Mouse (Mus musculus) testis, adult 2 months (tissue): ENCODE data around the gene Stc2. TPM values are rescaled to one million over a fixed set of nuclear protein-coding genes. Genes with fewer than 3 reads are reported as not detected.

Experiments used
- H3K27ac ChIP-seq: fragments of 200-500 bp; 2 replicates; pipeline ENCODE4 v1.5.1; 2012; ENCODE audit warnings: low read depth, low read length; ENCODE audit not compliant: control insufficient read depth, insufficient read depth
- H3K27me3 ChIP-seq: fragments of 200-500 bp; 2 replicates; pipeline ENCODE4 v1.6.1; 2012; ENCODE audit warnings: mild to moderate bottlenecking, low read length, moderate library complexity; ENCODE audit not compliant: control insufficient read depth, insufficient read depth
- H3K36me3 ChIP-seq: fragments of 200-500 bp; 2 replicates; pipeline ENCODE4 v1.6.1; 2012; ENCODE audit warnings: mild to moderate bottlenecking, low read length; ENCODE audit not compliant: control insufficient read depth, insufficient read depth
- H3K4me1 ChIP-seq: fragments of 200-500 bp; 2 replicates; pipeline ENCODE4 v1.6.1; 2012; ENCODE audit warnings: low read length; ENCODE audit not compliant: control insufficient read depth, insufficient read depth
- H3K4me3 ChIP-seq: fragments of 200-500 bp; 2 replicates; pipeline ENCODE4 v1.5.1; 2012; ENCODE audit warnings: low read depth, mild to moderate bottlenecking, low read length, moderate library complexity, mixed read lengths; ENCODE audit not compliant: control insufficient read depth
- CTCF ChIP-seq: fragments of 200-500 bp; IDR thresholded peaks from 2 replicates; pipeline ENCODE4 v1.5.1; 2012; ENCODE audit warnings: low read depth, mild to moderate bottlenecking, inconsistent platforms, low read length, moderate library complexity; ENCODE audit not compliant: control insufficient read depth, insufficient read depth, insufficient replicate concordance
- POLR2A ChIP-seq: fragments of 200-500 bp; IDR thresholded peaks from 2 replicates; pipeline ENCODE4 v1.6.1; 2012; ENCODE audit warnings: low read depth, mild to moderate bottlenecking, inconsistent platforms, low read length, moderate library complexity; ENCODE audit not compliant: control insufficient read depth
- polyA plus RNA-seq: library from polyadenylated mRNA; depleted of rRNA; stranded (reverse); fragments of >200 nt; gene quantifications from 2 replicates; pipeline ENCODE4 v1.2.3, GENCODE M21; 2012

The Stc2 gene
- polyA plus RNA-seq, 1 experiment: 0.77 TPM

DNA sequence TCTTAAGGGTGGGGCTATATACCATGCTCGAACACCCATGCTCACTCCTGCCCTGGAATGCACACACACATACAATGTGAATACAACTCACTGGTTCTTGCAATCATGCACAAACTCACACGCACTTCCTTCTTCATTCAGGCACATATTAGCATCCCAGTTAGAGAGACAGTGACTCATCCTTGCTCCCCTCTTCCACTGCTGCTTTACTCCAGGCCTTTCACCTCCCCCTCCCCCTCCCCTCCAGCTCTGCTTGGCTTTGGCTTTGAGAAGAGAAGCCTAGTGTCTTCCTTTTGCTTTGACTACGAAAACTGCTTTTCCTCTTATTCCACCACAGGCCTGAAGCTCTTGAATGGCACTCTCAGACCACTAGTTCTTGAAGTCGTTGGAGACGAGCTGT lies 22.5 kb upstream of the Stc2 start:
- Histone ChIP-seq H3K4me3 (no peak overlapping the region), H3K36me3 (no peaks in the 10 kb centered on the region), H3K27me3 (no peaks in the 10 kb centered on the region), H3K4me1 (peaks cover 4% of the 10 kb centered on the region), H3K27ac (no peak overlapping the region)
- TF ChIP-seq CTCF (no peak), POLR2A (no peak)

DNA sequence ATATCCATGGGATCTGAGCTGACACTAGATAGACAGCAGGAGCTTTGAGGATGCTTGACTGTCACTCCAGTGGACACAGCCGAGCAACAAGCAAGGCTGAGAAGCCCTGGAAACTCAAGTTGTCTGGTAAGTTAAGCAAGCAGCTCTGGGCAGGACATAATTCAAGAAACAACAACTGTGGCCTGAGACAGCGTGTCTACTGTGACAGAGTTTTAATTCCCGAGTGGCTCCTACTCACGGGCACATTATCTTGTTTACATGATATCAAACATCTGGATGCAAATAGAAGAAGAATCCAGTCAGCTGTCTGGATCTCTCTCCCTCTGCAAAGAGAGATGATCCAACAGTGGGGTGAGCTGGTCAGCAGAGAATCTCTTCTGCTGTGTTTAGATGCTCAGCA lies 19.0 kb upstream of the Stc2 start:
- no peak overlapping the region for H3K27ac ChIP-seq
- no peaks in the 10 kb centered on the region for H3K27me3 ChIP-seq
- no peak overlapping the region for H3K4me3 ChIP-seq
- TF ChIP-seq POLR2A (no peak), CTCF (no peak)
- peaks cover 7% of the 10 kb centered on the region for H3K4me1 ChIP-seq
- no peaks in the 10 kb centered on the region for H3K36me3 ChIP-seq

DNA sequence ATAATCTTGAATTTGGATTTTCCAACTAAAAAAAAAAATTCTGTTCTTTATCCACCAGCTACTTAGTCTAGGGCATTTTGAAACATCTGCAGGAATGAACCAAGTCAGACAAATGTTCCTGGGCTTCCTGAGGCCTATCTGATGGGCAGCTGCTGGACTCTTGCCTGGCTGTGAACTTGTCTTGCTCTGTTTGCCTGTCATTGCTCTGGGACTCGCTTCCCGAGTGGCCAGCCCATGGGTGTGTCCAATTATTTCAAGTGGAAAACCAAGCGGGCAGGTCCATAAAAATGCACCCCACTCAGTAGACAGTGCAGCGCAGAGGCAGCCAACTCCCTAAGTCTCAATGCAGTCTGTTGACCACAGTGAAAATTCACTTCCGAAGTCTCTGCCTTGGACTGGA lies 17.7 kb upstream of the Stc2 start:
- H3K36me3 ChIP-seq: no peaks in the 10 kb centered on the region
- no peaks in the 10 kb centered on the region for H3K27me3 ChIP-seq
- no peak overlapping the region for H3K4me3 ChIP-seq
- no peak overlapping the region for H3K27ac ChIP-seq
- no peak for TF ChIP-seq POLR2A
- no peak for TF ChIP-seq CTCF
- peaks cover 5% of the 10 kb centered on the region for H3K4me1 ChIP-seq

DNA sequence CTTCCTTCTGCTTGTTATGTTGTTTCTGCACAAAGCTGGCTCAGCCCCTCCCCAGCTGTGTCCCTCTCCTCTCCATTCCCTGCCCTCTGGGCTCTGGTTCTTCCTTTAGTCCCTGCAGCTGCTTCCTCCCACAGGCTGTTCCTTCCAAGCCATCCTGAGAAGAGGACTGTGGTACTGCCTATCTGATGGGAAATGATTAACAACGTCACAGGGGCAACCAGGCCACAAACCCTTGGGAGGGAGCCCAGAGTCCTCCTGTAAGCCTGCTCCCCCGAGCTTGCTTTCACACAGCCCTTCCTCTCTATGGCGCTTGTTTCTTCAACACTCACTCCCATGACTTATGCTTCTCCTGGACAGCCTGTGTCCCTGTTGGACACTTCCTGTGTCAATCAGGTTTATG lies 16.7 kb upstream of the Stc2 start:
- TF ChIP-seq POLR2A: no peak
- TF ChIP-seq CTCF: no peak
- Histone ChIP-seq H3K36me3 (no peaks in the 10 kb centered on the region), H3K27ac (no peak overlapping the region)

DNA sequence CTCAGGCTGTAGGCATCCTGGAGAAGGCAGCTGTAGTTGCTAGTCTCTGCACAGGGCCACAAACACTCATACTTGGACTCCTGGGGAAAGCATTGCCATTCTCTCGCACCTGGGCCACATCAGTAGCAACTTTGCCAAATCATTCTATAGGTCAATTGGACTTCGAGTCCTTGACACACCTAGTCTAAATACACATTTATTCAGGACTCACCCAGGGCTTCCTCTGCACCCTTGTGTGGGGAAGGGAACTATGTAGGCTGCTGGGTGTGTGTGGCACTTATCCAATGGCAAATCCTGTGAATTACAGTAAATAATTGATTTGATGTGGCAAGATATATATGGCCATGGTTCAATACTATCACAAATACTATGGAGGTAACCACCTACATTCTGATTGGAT lies 14.1 kb upstream of the Stc2 start:
- Histone ChIP-seq H3K36me3 (no peaks in the 10 kb centered on the region), H3K27me3 (no peaks in the 10 kb centered on the region), H3K4me1 (peaks cover 5% of the 10 kb centered on the region), H3K4me3 (no peak overlapping the region), H3K27ac (no peak overlapping the region)
- TF ChIP-seq POLR2A (no peak), CTCF (no peak)

More for the DNA sequence above, 16.7 kb upstream of the Stc2 start:
- Histone ChIP-seq H3K4me1 (peaks cover 5% of the 10 kb centered on the region), H3K27me3 (no peaks in the 10 kb centered on the region), H3K4me3 (no peak overlapping the region)

DNA sequence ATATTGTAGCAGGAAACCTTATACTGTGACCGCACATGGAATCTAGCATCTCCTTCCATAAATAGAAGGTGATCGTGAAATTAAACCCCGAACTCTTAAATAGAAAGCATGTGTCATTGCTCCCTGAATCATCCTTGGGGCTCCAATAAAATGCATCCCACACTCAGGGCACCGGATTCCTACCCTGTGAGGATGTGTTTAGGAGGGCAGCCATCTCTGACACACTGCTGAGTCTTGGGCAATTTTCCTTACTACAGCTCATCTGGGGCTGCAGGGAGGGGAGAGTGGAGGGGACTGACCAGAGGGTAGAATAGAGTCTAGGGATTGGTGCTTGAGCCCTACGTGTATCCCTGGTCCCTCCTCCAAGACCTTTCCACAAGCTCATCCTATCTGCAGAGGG lies 12.3 kb upstream of the Stc2 start:
- H3K36me3 ChIP-seq: no peaks in the 10 kb centered on the region
- peaks cover 3% of the 10 kb centered on the region for H3K4me1 ChIP-seq
- no peak overlapping the region for H3K27ac ChIP-seq
- no peak overlapping the region for H3K4me3 ChIP-seq
- TF ChIP-seq CTCF (no peak), POLR2A (no peak)
- H3K27me3 ChIP-seq: no peaks in the 10 kb centered on the region

DNA sequence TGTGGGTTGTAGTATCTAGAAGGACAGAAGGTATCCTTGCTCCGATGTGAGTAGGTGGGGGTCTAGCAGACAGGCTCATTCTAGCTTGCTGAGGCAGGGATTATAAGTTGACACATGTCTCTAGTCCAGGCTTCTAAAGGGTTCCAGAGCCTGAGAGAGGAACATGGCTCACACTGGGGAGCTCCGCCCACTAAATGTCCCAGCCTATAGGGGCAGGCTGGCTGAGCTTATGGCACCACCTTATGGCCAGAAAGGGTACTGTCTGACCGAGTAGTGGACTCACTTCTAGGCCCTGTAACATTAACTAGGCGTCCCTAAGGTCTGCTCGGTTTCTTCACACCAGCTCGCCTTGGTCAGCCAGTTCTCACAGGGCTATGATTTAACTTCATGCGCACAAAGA lies 3.6 kb upstream of the Stc2 start:
- H3K27me3 ChIP-seq: no peaks in the 10 kb centered on the region
- TF ChIP-seq POLR2A (no peak), CTCF (peak; percentile 66; the same call in 1 of the 2 replicates)
- H3K4me3 ChIP-seq: no peak overlapping the region
- H3K27ac ChIP-seq: no peak overlapping the region
- H3K4me1 ChIP-seq: peaks cover 3% of the 10 kb centered on the region; the same call in 1 of the 2 replicates
- no peaks in the 10 kb centered on the region for H3K36me3 ChIP-seq

DNA sequence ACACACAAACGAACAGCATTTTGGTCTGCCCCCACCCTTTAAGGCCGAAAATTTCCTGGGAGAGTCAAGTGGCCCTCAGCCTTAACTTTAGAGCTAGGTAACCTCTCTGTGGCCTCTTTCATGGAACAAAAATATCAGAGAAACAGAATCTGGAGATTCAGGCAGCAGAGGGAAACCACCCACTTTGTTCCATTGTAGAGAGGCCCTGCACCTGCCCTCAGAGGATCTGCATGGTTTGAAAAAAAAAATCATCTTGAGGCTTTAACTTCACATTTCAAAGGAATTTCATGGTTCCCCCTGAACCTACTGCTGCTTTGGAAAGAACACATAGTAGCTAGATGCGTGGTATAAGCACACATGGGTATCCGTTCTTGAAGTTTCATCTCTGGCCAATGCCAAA lies 2.3 kb upstream of the Stc2 start:
- Histone ChIP-seq H3K36me3 (no peaks in the 10 kb centered on the region), H3K27me3 (no peaks in the 10 kb centered on the region), H3K4me3 (no peak overlapping the region), H3K27ac (no peak overlapping the region), H3K4me1 (peaks cover 3% of the 10 kb centered on the region; the same call in 1 of the 2 replicates)
- no peak for TF ChIP-seq POLR2A
- TF ChIP-seq CTCF: no peak
